Mouse (Mus musculus): ENCODE measurements around the gene Utrn.

Gene Utrn

DNA sequence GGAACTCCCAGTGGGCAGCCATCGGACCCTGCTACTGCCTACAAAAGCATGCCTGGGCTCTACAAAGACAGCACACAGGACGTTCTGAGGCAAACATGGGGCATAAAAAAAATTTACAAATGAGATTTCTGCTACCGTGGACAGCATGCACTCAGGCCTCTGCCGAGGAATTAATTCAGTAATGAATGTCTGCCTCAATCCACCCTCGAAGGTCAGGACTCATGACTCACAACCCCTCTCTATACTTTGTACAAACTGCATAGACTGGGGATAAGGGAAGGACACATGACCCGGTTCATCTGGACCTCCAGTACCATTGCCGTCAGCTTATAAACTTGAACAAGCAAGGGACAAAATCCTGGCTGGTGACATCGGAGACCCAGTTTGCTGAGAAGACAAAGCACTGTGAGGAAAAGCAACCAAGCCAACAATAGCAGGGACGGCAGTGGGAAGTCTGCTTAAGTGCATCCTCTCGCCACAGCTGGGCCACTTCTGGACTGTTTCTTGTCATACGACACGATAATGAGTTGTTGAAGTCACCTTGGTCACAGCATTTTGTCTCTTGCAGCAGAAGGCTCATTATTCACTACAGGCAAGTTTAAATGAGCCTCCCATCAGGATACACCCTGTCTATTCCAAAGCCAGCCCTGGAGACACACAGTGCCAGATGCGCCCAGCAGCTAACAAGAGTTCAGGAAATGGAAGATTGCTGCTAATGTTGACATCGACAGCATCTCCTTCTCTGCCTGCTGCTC is 144.7 kb downstream of the Utrn start:
- no peak for DNase-seq

DNA sequence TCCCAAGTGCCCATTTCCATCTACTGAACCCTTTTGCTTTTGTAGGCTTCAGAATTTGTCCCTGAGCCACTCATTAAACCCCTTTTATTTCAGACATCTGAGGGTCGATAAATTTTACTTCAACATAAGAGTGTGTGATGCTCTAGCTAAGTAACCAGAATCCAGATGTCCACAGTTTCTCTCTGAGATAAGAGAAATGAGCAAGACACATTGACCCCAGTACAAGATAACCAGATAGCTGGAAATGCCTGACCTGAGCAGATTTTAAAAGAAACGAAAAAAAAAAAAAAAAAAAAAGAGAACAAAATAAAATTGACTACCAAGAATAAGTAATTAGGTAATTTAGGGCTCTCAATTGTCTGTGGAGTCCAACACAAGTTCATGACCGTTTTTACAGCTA is 145.9 kb downstream of the Utrn start:
- no peak for DNase-seq

DNA sequence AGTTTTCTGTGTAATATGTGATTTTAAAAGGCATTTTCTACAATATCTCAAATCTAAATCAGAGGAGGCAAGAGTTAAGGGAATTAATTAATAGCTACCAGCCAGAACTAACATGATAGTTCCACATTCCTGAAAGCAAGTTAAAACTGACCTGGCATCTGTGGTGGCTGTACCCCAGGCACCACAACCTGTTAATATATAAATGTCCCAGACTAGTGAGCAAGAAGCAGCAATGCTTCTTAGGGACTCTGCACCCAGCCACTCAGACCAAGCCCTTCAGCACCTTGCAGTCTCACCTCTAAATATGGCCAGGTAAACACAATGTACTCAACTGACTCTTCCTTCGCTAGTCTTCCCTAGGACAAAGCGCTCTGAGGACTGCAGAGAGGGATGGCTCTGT is 147.1 kb downstream of the Utrn start:
- no peak for DNase-seq

DNA sequence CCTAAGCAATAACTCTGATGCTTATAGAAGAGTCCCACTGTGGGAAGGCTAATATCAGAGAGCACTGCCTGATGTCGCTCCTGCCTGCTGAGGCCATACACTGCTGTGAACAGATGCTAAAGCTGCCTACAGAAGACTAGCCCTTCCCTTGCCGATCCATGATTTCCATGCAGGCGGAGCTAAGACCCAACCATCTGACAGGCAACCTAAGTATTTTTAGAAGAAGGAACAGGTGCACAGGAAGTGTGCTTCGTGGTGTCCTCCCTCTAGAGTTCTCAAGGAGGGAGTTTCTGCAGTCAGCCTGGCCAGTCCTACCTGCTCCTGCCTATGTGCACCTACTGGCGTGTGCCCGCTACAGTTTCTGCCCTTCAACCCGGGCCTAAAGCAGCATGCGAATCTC is 150.8 kb downstream of the Utrn start:
- DNase-seq, result peak; percentile 77

DNA sequence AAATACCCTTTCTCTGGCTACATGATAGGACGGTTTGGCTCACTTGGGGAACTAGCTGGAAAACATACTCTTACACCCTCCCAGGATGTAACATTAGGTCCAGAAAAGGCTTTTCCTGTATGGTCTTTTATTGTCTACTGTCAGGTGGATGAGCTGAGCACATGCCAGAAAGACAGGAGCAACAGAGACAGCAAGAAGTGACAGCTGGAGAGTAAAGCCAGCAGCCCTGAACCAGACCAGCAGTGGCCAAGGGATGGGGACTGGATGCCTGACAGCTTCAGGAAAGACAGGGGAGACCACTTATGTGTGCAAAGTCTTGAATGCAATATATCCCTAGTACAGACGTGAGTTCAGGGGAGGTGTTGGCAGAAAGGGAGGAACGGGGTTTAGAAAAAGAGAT is 151.8 kb downstream of the Utrn start:
- no peak for DNase-seq

DNA sequence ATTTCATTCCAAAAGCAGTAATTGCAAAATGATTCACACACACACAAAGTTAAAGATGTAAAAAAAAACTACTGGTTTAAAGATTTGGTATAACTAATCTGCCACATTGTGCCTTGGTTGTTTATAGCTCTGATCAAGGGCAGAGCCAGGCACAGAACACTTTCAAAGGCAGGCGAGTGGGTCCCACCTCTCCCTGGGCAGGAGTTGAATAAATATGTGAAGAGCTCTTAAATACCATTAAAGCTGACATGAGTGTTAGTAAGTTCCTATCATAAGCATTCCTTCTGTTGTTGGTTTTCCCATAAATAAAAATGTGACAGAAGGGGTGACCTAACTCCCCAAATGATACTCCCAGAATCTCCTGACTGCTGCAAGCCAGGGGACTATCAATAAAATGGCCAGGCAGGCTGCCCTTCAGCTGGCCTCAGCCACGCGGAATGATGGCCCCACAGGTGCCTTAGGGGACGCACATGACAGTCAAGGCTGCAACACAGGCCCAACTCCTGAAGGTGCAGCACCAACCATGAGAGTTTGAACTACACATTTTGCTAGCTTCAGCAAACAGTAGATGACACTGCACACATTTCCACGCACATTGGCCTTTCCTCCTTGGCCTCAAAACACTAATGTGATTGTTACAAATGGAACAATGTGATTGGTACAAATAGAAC is 152.4 kb downstream of the Utrn start:
- no peak for DNase-seq

DNA sequence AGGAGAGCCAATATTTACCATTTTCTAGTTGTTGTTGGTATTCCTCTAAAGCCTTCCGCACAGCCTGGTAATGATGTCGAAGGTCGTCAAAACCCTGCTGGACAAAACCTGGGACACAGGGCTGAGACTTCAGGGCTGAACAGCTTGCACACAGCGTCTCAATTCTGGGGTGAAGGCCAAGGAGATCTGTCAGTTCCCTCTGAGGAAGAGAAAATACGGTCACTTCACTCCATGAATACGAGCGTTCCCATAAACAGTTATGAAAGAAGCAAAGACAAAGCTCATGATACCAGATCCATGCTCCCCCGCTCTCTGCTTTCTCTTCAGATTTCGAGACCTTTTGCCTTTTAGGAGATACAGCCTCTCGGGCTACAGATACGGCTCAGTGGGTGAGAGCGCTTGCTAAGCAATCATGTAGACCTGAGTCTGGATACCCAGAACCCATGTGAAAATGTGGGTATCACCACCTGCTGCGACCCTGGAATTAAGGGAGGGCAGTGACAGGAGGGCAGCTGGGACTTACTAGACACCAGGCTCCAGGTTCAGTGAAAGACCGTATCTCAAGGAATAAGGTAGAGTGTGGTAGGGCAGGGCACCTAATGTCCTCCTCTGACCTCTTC is 155.8 kb downstream of the Utrn start:
- DNase-seq, result peak; percentile 86

DNA sequence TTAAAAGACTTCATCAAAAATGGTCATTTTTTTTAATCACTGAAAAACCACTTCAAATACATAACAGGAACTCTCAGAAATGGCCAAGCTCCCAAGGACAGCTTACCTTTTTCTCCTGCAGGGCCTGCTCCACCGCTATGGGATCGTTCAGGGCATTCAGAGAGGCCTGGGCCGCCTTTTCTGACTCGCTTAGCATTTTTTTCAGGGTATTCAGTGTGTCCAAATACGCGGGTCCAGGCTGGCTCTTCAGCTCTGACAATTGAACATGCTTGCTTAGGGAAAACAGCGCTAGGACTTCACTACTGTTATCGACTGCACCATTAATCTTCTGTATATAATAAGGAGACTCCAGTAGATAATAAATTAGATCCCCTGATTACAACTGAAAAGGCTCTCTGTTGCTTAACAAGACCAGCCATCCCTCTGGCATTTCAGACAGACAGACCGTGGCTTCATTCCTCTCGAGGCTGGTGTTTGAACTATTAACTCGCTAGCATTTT is 157.8 kb downstream of the Utrn start:
- DNase-seq, result no peak

DNA sequence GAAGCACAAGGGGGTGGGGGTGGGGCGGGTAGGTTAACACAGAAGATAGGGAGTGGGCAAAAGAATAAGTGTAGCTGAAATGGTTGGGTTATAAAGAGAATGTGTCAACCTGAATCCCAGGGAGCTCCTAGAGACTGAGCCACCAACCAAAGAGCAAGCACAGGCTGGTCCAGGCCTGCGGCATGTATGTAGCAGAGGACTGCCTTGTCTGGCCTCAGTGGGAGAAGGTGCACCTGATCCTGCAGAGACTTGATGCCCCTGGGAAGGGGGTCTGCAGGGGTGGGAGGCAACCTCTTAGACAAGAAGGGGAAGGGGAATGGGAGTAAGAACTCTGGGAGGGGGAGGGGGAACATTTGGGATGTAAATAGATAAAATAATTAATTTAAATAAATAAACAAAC is 162.6 kb downstream of the Utrn start:
- no peak for DNase-seq

DNA sequence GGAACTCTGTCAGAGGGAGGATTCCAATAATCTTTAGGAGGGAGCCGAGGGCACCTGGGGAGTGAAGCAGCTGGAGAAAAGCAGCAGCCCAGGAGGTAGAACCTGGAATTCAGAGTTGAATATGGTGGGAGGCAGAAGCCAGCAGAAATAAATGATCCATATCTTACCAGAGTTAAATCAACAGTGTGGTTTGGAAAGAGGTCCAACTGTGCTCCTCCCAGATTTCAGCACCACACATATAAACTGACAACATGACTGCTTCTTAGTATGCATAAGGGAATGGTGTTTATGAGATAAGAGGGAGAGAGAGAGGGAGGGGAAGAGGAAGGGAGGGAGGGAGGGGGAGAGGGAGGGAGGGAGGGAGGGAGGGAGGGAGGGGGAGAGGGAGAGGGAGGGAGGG is 163.2 kb downstream of the Utrn start:
- no peak for DNase-seq

DNA sequence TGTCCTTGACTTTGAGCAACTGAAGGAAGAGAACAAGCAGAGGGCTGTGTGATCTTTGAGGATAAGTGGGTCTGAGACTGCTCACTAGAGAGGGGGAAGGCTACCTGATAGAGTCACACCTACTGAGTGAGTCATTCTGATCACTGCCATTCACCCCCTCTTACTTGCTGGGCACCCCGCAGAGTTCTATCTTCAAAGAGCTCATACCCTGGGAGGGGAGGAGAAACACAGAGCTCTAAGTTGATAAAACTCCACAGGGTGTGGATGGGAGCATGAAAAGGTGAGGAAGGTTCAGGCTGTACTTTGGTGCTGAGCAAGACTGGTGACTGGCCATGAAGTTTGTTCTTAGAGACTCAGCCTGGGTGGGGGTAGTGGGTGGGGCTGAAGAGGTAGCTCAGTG is 164.9 kb downstream of the Utrn start:
- no peak for DNase-seq

DNA sequence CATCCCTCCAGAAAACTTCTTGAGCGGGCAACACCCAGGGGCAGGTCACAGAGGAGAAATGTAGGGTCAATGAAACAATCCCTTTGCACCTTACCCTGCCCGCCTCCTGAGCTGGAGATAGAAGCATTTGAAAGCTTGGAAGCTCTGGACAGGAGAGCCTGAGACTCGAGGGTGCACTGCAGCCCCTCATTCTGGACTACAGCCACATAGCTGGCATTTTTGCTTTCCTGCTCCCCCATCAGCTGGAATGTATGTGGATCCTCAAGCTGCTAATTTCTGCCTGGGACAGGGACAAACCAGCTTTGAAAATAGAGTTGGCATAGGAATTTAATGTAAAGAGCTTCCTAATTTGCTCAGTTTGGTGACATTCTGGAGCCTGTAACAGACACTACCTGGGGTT is 165.6 kb downstream of the Utrn start:
- DNase-seq, result no peak

DNA sequence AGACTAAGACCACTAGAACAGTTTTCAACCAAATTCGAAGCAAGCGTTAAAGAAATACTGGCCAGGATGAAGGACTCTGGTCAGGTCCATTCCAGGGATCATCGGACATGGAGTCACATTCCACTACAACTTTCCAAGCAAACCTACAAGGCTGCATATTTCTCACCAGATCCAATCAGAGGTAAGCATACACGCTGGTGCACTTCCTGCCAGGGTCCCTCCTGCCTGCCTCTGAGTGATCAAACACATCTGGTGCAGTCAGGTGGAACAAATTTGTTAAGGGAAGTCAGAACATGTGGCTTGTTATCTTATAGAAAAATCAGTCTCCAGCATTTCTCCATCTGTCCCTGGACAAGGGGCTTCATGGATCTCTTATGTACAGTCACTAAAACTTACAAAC is 167.0 kb downstream of the Utrn start:
- no peak for DNase-seq

DNA sequence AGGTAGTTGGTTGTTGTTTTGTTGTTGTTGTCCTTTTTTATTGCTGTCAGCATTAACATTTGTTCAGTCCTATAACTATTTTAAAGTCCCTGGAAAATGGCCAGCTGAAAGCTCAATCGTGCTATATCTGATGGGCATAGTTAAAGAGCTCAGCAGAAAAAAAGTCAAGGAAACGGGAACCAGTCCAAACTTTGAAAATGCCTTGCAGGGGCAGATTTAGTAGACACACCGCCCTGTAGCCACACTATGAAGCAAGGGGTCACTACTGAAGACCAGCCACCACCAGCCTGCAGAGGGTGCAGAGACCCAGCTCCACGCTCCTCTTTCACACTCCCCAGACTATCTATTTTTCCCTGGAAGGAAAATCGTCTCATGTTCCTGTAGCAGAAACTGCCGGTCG is 167.5 kb downstream of the Utrn start:
- no peak for DNase-seq

DNA sequence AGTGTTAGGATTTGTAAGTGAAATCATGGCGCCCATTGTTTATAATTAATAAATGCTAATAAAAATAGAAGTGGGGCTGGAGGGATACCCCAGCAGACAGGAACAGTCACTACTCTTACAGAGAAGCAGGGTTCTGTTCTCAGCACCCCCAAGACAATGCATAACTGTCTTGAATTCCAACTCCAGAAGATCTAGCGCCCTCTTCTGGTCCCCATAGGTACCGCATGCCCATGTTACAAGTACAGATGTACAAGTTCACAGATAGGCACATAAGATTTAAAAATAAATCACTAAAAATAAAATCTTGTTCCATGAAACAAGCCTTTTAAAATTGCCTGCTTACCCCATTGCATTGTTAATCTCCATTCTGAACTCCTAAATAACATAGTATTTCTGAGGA is 168.6 kb downstream of the Utrn start:
- no peak for DNase-seq

DNA sequence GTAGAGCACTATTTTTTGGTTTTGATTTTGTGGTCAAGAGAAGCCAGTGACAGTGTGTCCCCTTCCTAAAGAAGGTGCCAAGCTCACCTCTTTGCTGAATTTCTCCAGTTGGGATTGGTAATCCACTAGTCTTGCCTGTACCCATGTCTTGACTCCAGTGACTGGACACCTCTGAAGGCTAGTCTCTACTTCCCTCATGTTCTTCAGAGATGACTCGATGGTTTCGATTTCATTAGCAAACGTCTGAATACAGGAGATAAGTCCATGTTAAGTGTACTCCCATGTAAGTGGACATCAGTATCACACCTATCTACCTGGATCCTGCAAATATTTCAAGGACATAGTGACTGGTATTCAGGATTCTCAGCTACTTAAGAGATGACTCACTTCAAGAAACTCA is 171.3 kb downstream of the Utrn start:
- no peak for DNase-seq

DNA sequence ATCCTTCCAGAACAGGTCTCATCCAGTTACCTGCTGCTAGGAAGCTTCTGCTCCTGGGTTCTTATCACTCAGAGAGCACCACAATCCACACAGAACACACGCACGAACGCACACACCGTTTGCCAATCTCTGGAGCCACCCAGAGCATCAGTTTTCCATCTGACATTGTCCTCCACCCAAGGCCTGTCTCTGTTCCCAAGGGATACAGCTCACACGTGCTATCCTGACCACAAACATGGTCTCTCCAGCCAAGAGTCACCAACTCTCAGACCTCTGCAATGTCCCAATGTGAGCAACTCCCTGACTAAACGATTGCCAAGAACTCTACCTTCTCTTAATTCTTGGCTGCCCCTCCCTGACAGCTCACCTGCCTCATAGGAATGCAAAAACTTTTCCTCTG is 172.5 kb downstream of the Utrn start:
- DNase-seq, result no peak

DNA sequence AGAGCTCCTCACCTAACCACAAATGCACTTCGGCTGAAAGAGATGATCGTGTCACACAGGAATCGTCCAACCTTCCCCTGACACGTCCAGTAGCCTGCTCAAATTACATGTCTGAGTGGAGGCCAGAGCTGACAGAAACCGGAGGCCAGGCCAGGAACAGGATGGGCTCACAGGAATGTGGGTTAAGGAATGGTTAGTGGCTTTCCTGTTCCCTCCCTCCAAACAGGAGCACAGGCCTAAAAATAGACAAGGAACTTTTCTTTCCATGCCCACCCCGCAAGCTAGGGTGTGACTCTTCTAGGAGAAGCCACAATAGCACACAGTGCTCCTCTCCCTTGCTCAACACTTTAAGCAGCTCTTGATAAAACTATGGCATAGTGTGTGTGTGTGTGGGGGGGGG is 174.4 kb downstream of the Utrn start:
- DNase-seq, result no peak

DNA sequence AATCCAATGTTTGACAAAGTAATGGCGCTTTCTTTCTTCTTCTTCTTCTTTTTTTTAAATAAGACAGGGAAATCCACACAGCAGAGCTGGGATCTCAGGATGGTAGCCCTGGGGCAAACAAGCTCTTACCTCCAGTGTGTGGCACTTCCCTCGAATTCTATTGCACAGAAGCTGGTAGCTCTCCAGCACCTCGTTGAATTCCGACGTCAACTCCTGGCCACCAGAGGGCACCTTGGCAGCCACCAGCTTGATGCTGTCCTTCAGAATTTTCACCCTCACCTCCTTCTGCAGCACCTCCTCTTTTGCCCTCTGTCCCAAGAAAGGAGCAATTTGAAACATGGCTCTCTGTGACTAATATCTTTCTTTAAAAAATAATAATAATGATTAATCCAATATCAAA is 178.6 kb downstream of the Utrn start:
- DNase-seq, result peak; percentile 79

DNA sequence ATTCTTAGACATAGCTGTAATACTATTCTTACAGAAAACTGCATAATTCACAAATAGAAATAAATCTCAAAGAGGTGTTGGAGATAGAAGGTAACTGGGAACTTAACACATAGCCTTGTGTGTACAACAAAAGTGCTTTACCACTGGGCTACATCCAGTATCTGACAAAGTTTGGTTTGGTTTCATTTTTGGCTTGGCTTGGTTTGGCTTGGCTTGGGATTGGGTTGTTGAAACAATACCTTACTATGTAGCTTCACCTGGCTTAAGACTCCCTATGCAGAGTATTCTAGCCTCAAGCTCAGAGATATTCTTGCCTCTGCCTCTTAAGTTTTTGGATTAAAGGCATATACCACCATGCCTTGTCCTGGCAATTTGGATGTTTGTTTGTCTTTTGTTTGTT is 183.5 kb downstream of the Utrn start:
- no peak for DNase-seq

DNA sequence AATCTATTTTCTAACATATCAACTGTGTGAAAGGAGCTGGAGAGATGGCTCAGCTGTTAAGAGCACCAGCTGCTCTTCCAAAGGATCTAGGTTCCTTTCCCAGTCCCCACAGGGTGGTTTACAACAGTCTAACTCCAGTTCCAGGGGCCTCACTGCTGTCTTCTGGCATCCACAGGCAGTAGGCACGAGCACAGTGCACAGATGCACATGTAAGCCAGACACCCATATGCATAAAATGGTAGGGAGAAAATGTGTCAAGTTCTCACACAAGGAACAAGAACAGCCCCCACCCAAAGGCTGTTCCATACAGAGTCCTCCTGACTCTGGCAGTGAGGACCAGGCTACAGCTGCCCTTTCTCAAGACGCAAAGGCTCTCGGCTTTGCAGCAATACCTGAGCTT is 185.1 kb downstream of the Utrn start:
- DNase-seq, result no peak

DNA sequence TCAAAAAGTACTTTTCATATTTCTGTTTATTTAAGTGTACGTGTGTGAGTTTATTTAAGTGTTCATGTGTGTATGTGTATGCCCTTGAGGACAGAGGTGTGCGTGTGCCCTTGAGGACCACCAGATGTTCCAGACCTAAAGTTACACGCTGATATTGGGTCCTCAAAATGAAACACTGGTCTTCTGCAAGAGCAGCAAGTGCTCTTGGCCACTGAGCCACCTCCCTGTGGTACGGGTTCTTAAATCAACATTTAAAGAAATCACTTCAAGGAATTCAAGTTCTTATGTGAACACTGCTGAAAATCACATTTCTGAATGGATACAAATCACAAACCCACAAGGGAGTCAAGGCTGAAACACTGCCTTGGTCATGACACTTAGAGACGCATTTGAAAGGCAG is 195.9 kb downstream of the Utrn start:
- no peak for DNase-seq

DNA sequence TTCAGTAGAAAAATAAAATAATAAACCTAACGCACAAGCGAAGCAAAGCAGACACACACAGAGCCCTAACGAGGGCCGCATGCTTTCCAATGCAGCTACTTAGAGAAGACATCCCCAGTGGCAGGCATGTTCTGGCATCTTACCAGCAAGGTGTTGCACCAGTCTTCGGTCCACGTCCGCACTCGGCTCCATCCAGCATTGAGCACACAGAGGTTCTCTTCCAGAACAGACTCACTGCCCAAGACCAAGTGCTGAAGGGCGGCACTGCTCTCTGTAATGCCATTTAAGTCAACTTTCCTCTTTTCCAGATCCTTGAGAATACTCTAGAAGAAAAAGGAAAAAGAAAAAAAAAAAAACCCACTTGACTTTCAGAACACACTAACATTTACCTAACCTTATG is 197.6 kb downstream of the Utrn start:
- no peak for DNase-seq

DNA sequence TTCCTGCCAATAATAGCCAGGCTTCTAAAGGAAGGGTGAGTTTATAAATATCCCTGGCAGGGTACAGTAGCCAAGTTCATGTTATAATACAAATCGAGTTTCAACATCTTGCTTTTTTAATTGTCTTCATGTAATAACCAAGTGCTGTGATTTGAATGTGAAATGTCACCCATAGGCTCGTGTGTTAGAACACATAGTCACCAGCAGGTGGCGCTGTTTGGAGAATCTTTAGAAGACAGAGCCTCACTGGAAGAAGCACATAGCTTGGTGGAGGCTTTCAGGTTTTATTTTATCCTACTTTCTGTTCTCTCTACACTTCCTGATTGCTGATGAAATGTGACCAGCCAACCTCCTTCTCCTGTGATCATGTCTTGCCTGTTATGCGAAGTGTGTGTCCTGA is 207.1 kb downstream of the Utrn start:
- no peak for DNase-seq
